Mouse (Mus musculus) kidney, adult 2 months (tissue): Measurements from ENCODE around the gene Dbn1. TPM values are rescaled to one million over a fixed set of nuclear protein-coding genes. Genes with fewer than 3 reads are reported as not detected.
A peak's percentile ranks its signal among the peaks of the same experiment; 100 is the strongest.

Experiments used
- DNase-seq: peaks from one replicate; pipeline ENCODE4 v3.0.0; 2021
- H3K27ac ChIP-seq: fragments of 200-500 bp; 2 replicates; pipeline ENCODE4 v1.5.1; 2012; ENCODE audit warnings: low read depth, low read length, control low read depth, inconsistent platforms; ENCODE audit not compliant: insufficient read depth
- H3K27me3 ChIP-seq: fragments of 200-500 bp; replicated peaks from 2 replicates; pipeline ENCODE4 v1.6.1; 2012; ENCODE audit warnings: mild to moderate bottlenecking, moderate library complexity, low read length, inconsistent platforms; ENCODE audit not compliant: control insufficient read depth, insufficient read depth
- H3K36me3 ChIP-seq: fragments of 200-500 bp; 2 replicates; pipeline ENCODE4 v1.6.1; 2012; ENCODE audit warnings: mild to moderate bottlenecking, moderate library complexity, low read length, inconsistent platforms; ENCODE audit not compliant: control insufficient read depth, insufficient read depth
- H3K4me1 ChIP-seq: fragments of 200-500 bp; 2 replicates; pipeline ENCODE4 v1.6.1; 2011; ENCODE audit warnings: low read length; ENCODE audit not compliant: control insufficient read depth, insufficient read depth
- H3K4me3 ChIP-seq: fragments of 200-500 bp; 2 replicates; pipeline ENCODE4 v1.5.1; 2011; ENCODE audit warnings: mild to moderate bottlenecking, low read depth, low read length, control low read depth; ENCODE audit not compliant: insufficient read depth
- CTCF ChIP-seq: fragments of 200-500 bp; conservative IDR thresholded peaks from 2 replicates; pipeline ENCODE4 v1.5.1; 2011; ENCODE audit warnings: low read depth, mild to moderate bottlenecking, control low read depth, low read length, moderate library complexity, mixed read lengths; ENCODE audit not compliant: insufficient read depth, insufficient read length
- POLR2A ChIP-seq: fragments of 200-500 bp; IDR thresholded peaks from one replicate; pipeline ENCODE4 v1.6.1; 2011; ENCODE audit warnings: low read depth, low read length, control low read depth
- whole genome bisulfite sequencing: fragments of 180-500 bp; shearing (Covaris S2); methylation state at CpG from one replicate; pipeline ENCODE4 v1.1.7; 2018; 5-methylcytosine and 5-hydroxymethylcytosine counted together
- polyA plus RNA-seq: library from polyadenylated mRNA; depleted of rRNA; stranded (reverse); fragments of >200 nt; gene quantifications from 2 replicates; pipeline ENCODE4 v1.2.3, GENCODE M21; 2012

Dbn1 gene
- polyA plus RNA-seq, 1 experiment = 16.9 TPM

DNA sequence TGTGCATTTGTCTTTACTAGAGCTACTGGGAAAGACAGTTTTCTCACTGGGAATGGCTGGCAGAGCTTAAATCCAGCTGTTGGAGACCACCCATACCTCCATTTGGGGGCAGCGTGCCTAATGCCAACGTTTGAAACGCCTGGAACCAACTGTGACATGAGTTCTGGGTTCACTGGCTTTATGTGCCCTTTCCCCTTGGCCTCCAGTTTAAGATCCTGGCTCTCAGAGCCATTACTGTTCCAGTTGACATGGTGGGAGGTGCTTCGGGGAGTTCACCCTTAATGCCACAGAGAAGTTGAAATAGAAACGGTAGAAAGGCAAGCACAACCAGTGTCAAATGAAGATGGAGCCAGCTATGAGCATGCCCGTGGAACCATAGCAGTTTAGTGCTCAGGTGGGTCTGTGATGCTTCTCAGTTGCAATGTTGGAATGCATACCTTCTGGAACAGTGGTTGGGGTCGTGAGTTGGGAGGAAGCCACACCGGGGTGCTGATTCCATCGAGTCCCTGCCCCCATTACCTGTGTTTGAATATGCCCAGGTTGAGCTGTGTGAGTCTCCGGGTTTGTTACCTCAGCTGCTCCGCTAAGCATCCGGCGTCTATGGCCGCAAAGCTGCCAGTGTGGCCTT, 24.4 kb downstream of the Dbn1 start:
- Histone ChIP-seq H3K4me1 (no peaks in the 10 kb centered on the region), H3K4me3 (peak overlapping the region; percentile 42; the same call in 1 of the 2 replicates), H3K27ac (no peak overlapping the region), H3K27me3 (no peaks in the 10 kb centered on the region), H3K36me3 (no peaks in the 10 kb centered on the region)
- no peak for TF ChIP-seq POLR2A
- no peak for TF ChIP-seq CTCF
- 9% methylated on average over 14 of the region's 14 CpGs for WGBS
- no peak for DNase-seq

DNA sequence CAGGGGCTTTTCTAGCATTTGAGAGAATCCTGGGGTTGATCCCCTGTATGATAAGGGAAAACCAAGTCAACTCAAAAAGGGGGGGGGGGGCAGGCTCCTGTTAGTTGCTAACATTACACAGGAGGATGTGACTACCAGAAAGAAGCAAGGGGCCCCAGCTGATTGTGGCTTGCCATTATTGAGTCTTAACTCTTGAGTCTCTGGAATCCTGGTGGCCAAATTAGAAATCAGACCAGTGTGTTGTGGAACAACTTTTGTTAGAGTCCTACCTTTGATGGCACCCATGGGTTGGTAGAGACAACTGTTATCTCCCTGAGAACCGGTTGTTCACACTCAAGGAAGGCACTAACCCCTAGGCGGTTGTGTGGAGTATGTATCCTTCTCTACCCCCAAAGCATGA, 24.9 kb downstream of the Dbn1 start:
- Histone ChIP-seq H3K4me3 (no peak overlapping the region), H3K4me1 (no peaks in the 10 kb centered on the region), H3K36me3 (no peaks in the 10 kb centered on the region), H3K27ac (no peak overlapping the region), H3K27me3 (no peaks in the 10 kb centered on the region)
- WGBS = 76% methylated on average over 2 of the region's 2 CpGs
- TF ChIP-seq POLR2A = no peak
- TF ChIP-seq CTCF = no peak
- no peak for DNase-seq

DNA sequence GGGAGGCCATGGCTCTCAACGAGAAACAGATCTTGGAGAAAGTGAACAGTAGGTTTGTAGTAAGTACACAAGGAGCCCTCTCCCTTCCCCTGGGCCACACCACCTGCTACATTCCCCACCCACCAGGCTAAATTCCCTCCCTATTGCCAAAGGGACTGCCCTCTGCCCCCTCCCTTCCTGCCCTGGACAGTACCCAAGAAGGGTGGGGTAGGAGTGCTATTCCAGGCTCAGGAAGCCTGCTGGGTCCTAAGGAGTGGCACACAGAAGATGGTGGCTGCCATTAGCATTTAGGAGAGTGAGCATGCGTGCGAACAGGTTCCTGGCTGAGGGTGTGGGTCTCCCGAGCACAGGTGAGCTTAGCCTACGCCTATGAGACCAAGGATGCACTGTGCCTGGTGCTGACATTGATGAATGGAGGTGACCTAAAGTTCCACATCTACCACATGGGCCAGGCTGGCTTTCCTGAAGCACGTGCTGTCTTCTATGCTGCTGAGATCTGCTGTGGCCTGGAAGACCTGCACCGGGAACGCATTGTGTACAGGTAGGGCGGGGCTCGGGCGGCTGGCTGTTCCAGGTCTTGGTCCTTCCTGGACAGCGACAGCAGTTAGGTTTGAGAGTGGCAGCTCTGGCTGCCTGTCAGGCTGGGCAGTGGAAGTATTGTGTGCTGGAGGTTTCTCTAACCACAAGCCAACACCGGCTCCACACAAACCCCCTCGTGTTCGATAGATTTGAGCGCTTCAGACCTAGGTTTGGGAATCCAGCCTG, 35.9 kb downstream of the Dbn1 start:
- H3K27ac ChIP-seq = no peak overlapping the region
- no peaks in the 10 kb centered on the region for H3K27me3 ChIP-seq
- 87% methylated on average over 16 of the region's 16 CpGs for WGBS
- peak; percentile 66 for DNase-seq
- no peaks in the 10 kb centered on the region for H3K4me1 ChIP-seq
- TF ChIP-seq CTCF = no peak
- no peak for TF ChIP-seq POLR2A
- no peaks in the 10 kb centered on the region for H3K36me3 ChIP-seq
- no peak overlapping the region for H3K4me3 ChIP-seq

DNA sequence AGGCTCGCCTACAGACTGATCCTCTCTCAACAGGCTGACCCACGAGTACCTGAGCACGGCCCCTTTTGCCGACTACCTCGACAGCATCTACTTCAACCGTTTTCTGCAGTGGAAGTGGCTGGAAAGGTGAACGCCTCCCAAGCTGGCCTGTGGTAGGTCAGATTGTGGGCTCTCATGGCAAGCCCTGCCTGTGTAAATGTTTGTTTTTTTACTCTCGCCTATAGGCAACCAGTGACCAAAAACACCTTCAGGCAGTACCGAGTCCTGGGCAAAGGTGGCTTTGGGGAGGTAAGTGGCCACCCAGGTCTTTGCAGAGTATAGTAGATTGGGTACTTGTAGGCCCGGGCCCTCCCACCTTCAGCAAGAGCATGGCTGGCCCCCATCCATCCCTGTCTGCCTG, 36.6 kb downstream of the Dbn1 start:
- Histone ChIP-seq H3K27me3 (no peaks in the 10 kb centered on the region), H3K4me3 (no peak overlapping the region), H3K36me3 (no peaks in the 10 kb centered on the region), H3K27ac (no peak overlapping the region), H3K4me1 (no peaks in the 10 kb centered on the region)
- no peak for DNase-seq
- WGBS = 91% methylated on average over 10 of the region's 10 CpGs
- TF ChIP-seq CTCF (no peak), POLR2A (no peak)

DNA sequence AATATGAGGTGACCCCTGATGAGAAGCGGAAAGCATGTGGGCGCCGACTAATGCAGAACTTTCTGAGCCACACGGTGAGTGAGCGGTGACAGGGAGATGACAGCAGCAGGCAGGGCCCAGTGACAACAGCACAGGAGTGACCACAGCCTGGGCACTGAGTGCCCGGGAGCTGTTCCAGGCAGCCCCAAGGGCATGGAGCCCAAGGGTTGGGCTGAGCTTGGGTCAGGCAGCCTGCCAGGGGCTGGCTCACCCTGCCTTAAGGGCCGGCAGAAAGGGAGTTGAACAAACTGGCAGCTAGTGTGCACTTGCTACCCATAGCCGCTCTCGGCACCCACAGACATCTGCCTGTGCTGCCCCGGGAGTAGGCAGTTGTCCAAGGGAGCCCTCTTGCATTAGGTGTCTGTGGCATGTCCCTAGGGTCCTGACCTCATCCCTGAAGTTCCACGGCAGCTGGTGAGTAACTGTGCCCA, 37.4 kb downstream of the Dbn1 start:
- Histone ChIP-seq H3K27me3 (no peaks in the 10 kb centered on the region), H3K27ac (no peak overlapping the region), H3K4me3 (no peak overlapping the region), H3K4me1 (peaks cover 5% of the 10 kb centered on the region; the same call in 1 of the 2 replicates), H3K36me3 (no peaks in the 10 kb centered on the region)
- peak; percentile 46 for DNase-seq
- WGBS = 85% methylated on average over 11 of the region's 11 CpGs
- TF ChIP-seq CTCF = no peak
- no peak for TF ChIP-seq POLR2A

DNA sequence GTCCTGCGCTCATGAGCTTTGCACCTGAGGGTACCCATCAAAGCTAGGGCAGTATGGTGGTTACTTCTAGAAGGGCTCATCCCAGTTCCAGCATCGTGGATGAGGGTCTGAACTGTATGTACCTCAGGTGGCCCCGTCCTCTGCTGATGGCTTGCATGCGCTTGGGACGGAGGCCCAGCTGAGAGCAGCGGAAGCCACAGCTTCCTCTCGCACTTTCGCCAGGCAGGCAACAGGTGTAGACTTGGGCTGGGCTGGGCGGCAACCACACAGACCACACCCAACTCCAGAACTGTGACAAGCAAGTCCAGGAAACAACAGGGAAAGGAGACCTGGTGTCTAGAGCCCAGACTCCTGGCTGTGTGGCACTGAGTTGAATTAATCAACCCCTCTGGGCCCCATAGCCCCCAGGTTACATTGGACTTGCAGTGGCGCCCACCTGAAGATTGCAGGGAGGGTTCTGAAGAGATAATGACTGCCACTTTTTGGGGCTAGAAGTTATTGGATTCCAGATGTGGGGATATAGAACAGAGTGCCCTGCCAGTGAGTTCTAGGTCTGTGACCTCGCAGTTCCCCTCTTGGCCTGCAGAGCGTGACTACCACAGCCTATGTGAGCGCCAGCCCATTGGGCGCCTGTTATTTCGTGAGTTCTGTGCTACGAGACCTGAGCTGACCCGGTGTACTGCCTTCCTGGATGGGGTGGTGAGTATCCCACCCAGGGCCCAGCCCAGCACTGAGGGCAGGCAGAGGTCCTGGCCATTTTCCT, 38.1 kb downstream of the Dbn1 start:
- TF ChIP-seq CTCF = 0 out of 2 replicates have a peak, but pooled peaks have one; percentile 9
- TF ChIP-seq POLR2A = no peak
- Histone ChIP-seq H3K4me1 (peaks cover 5% of the 10 kb centered on the region; the same call in 1 of the 2 replicates), H3K36me3 (no peaks in the 10 kb centered on the region)

More for the DNA sequence above, 38.1 kb downstream of the Dbn1 start:
- WGBS = 87% methylated on average over 17 of the region's 17 CpGs
- DNase-seq = no peak
- H3K27ac ChIP-seq = no peak overlapping the region
- H3K27me3 ChIP-seq = no peaks in the 10 kb centered on the region
- no peak overlapping the region for H3K4me3 ChIP-seq
